Mouse (Mus musculus): ENCODE data around the gene Napb. TPM values are rescaled to one million over a fixed set of nuclear protein-coding genes. Genes with fewer than 3 reads are reported as not detected.

Napb gene
- polyA plus RNA-seq (2014; fragmentation: Illumina TruSeq; extraction: RNeasy Lipid Tissue Mini Kit (QIAGEN cat#74804); ENCODE audit: low read depth, low replicate concordance), result 3.0 TPM

GRCm38 (mm10) chr2:148732327-148733000 lies at the start of gene Napb:
TSS of gene Napb (minus strand) at chr2:148732467.

GRCm38 (mm10) chr2:148781709-148782108 lies 49.4 kb upstream of the Napb start, which contains the start of gene 8030411F24Rik:
TSS of gene 8030411F24Rik (plus strand) at chr2:148782009.

DNA sequence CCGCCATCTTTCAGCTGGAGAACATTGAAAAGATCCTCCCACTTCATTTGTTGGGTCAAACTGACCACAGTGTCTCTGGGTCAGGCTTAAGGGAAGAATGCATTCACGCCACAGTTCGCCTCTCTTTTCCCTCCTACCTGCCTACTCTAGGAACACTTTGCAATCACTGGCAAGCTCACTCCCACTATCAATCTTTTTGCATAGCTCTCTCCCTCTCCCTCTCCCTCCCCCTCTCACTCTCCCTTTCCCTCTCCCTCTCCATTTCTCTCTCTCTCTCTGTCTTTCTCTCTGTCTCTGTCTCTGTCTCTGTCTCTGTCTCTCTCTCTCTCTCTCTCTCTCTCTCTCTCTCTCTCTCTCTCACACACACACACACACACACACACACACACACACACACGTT lies 39.1 kb upstream of the Napb start, which contains the start of gene Cst11:
TSS of gene Cst11 (minus strand) at position 101 of the 400 bp plus-strand sequence.

GRCm38 (mm10) chr2:148750058-148750457 lies 17.8 kb upstream of the Napb start, which contains the start of gene Cstl1:
TSS of gene Cstl1 (plus strand) at chr2:148750358.

DNA sequence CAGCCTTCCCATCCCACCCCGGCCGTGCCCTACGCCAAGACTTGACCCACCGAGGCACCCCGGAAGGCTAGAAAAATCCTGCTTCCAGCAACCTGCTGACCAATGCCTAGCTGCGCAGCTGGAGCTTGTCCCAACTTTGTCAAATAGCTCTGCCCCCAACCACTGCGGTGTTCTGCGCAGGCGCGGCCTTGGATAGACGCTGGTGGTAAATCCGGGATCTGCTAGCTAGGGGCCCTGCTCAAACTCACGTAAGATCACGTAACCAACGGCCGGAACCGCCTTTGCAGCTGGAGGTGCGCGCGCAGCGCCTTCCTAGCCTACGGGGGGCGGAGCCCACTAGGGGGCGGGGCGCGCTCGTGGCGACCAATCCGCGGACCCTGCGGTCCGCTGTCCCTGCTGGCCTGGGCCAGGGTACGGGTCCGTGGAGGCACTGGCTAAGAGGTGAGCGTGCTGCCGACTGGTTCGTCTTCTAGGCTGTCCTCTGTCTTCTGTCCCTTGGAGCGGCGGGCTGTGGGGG lies 51.4 kb downstream of the Napb start, which contains the start of gene Gzf1:
TSS of gene Gzf1 (plus strand) at position 249 of the 517 bp plus-strand sequence.

DNA sequence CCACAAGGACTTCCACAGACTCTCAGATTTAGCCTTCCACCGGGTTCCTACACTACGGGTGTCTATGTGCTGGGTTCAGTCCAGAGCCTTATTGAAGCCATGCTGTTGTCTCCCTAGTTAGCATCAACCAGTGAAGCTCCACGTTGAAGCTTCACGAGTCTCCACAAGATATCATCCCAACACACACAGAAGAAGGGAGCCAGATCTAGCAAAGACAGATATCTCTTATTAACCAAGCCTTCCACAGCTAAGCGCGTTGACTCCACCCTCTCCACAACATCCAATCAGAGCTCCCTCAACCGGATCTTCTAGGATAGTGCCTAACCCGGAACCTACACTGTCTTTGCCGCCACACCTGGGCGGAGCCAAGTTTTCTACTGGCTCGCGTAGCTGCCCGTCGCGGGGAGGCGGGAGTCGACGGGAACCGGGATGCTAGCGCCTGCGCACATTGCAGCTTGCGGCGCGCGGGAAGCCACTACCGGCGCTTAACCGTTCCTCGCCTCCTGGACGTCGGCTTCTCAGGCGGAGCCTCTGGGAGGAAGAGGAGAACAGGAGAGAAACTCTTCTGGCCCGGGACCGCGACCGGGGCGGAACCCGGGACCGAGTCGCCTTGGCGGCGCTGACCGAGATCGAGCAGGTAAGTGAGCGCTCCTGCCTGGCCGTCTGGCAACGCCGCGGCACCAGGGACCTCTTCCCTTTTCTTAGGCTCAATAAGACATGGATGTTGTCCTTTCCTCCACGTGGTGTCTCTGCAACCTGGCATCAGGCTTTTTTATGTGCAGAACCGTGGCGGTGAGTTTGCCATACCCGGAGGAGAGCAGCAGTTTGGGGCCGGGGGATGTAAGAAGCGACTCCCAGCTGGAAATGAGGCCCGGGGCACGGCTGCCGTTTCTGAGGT lies 59.8 kb downstream of the Napb start, which contains the start of gene Nxt1:
TSS of gene Nxt1 (plus strand) at position 403 of the 898 bp plus-strand sequence.

Other genes with a start within 250 kb of the Napb start
- gene Nxt1, start 59.9 kb downstream of the Napb start, polyA plus RNA-seq (2014; fragmentation: Illumina TruSeq; extraction: RNeasy Lipid Tissue Mini Kit (QIAGEN cat#74804); ENCODE audit: low read depth, low replicate concordance), result 44.3 TPM
- 24.6 TPM for gene Gzf1, start 51.4 kb downstream of the Napb start, polyA plus RNA-seq (2014; fragmentation: Illumina TruSeq; extraction: RNeasy Lipid Tissue Mini Kit (QIAGEN cat#74804); ENCODE audit: low read depth, low replicate concordance)
- gene Cstl1, start 17.9 kb upstream of the Napb start, polyA plus RNA-seq (2014; fragmentation: Illumina TruSeq; extraction: RNeasy Lipid Tissue Mini Kit (QIAGEN cat#74804); ENCODE audit: low read depth, low replicate concordance), result 160 TPM
- 0.56 TPM for gene Cst11, start 39.0 kb upstream of the Napb start, polyA plus RNA-seq (2014; fragmentation: Illumina TruSeq; extraction: RNeasy Lipid Tissue Mini Kit (QIAGEN cat#74804); ENCODE audit: low read depth, low replicate concordance)
- gene 8030411F24Rik, start 49.5 kb upstream of the Napb start, polyA plus RNA-seq (2014; fragmentation: Illumina TruSeq; extraction: RNeasy Lipid Tissue Mini Kit (QIAGEN cat#74804); ENCODE audit: low read depth, low replicate concordance), result 61.1 TPM
- gene Cst12, start 56.9 kb upstream of the Napb start, polyA plus RNA-seq (2014; fragmentation: Illumina TruSeq; extraction: RNeasy Lipid Tissue Mini Kit (QIAGEN cat#74804); ENCODE audit: low read depth, low replicate concordance), result 377 TPM
- 1,021 TPM for gene Cst8, start 66.3 kb upstream of the Napb start, polyA plus RNA-seq (2014; fragmentation: Illumina TruSeq; extraction: RNeasy Lipid Tissue Mini Kit (QIAGEN cat#74804); ENCODE audit: low read depth, low replicate concordance)
- 338 TPM for gene Cst13, start 87.6 kb upstream of the Napb start, polyA plus RNA-seq (2014; fragmentation: Illumina TruSeq; extraction: RNeasy Lipid Tissue Mini Kit (QIAGEN cat#74804); ENCODE audit: low read depth, low replicate concordance)
- gene Cst9, start 102.7 kb upstream of the Napb start, polyA plus RNA-seq (2014; fragmentation: Illumina TruSeq; extraction: RNeasy Lipid Tissue Mini Kit (QIAGEN cat#74804); ENCODE audit: low read depth, low replicate concordance), result 758 TPM
- gene 9230104L09Rik, start 132.6 kb upstream of the Napb start, polyA plus RNA-seq (2014; fragmentation: Illumina TruSeq; extraction: RNeasy Lipid Tissue Mini Kit (QIAGEN cat#74804); ENCODE audit: low read depth, low replicate concordance), result 84.1 TPM
- 22.5 TPM for gene Cst3, start 143.2 kb upstream of the Napb start, polyA plus RNA-seq (2014; fragmentation: Illumina TruSeq; extraction: RNeasy Lipid Tissue Mini Kit (QIAGEN cat#74804); ENCODE audit: low read depth, low replicate concordance)

Measured in testis, adult 10 weeks (tissue).